Mouse (Mus musculus) right cerebral cortex, adult 2 months (tissue): Measurements from ENCODE around the gene Gtf2ird1.
A peak's percentile ranks its signal among the peaks of the same experiment; 100 is the strongest.
"Not testable (repeated sequence)": the region's sequence is repeated elsewhere in the genome, so short reads cannot be mapped to it uniquely, and the experiment has no call there.

ENCODE experiments used
- DNase-seq, 2 experiments: peaks; one replicate each; pipeline ENCODE4 v3.0.0; 2021 to 2022; ENCODE audit warnings: low spot score in 2 of 2

Gene Gtf2ird1

GRCm38 (mm10) chr5:134345449-134345848 is 111.1 kb downstream of the Gtf2ird1 start:
- peak in 1 of 2 experiments; percentile 15 for DNase-seq

GRCm38 (mm10) chr5:134344076-134344475 is 112.4 kb downstream of the Gtf2ird1 start:
- DNase-seq: no peak

GRCm38 (mm10) chr5:134343530-134343929 is 113.0 kb downstream of the Gtf2ird1 start:
- DNase-seq: not testable (repeated sequence)

- DNase-seq: no peak
Measured at GRCm38 (mm10) chr5:134342503-134343205, 113.9 kb downstream of the Gtf2ird1 start.

GRCm38 (mm10) chr5:134341721-134342120 is 114.8 kb downstream of the Gtf2ird1 start:
- no peak for DNase-seq

- no peak for DNase-seq
Measured at GRCm38 (mm10) chr5:134341321-134341720, 115.2 kb downstream of the Gtf2ird1 start.

- DNase-seq: no peak
Measured at GRCm38 (mm10) chr5:134340101-134340522, 116.4 kb downstream of the Gtf2ird1 start.

GRCm38 (mm10) chr5:134337012-134337411 is 119.5 kb downstream of the Gtf2ird1 start:
- not testable (repeated sequence) for DNase-seq

- DNase-seq: no peak
Measured at GRCm38 (mm10) chr5:134332743-134333142, 123.8 kb downstream of the Gtf2ird1 start.

GRCm38 (mm10) chr5:134330082-134330481 is 126.4 kb downstream of the Gtf2ird1 start:
- no peak for DNase-seq

GRCm38 (mm10) chr5:134329311-134329710 is 127.2 kb downstream of the Gtf2ird1 start:
- DNase-seq: no peak

GRCm38 (mm10) chr5:134328482-134329001 is 128.0 kb downstream of the Gtf2ird1 start:
- no peak for DNase-seq

- DNase-seq: no peak
Measured at GRCm38 (mm10) chr5:134325856-134326566, 130.5 kb downstream of the Gtf2ird1 start.

GRCm38 (mm10) chr5:134323869-134324268 is 132.6 kb downstream of the Gtf2ird1 start:
- no peak for DNase-seq

- DNase-seq: no peak
Measured at GRCm38 (mm10) chr5:134323311-134323710, 133.2 kb downstream of the Gtf2ird1 start.

GRCm38 (mm10) chr5:134322355-134322754 is 134.2 kb downstream of the Gtf2ird1 start:
- no peak for DNase-seq

GRCm38 (mm10) chr5:134321699-134322098 is 134.8 kb downstream of the Gtf2ird1 start:
- DNase-seq: no peak

- no peak for DNase-seq
Measured at GRCm38 (mm10) chr5:134318903-134319302, 137.6 kb downstream of the Gtf2ird1 start.

- DNase-seq: no peak
Measured at GRCm38 (mm10) chr5:134316721-134317120, 139.8 kb downstream of the Gtf2ird1 start.

GRCm38 (mm10) chr5:134315623-134316350 is 140.7 kb downstream of the Gtf2ird1 start:
- peak; percentile 52 for DNase-seq

GRCm38 (mm10) chr5:134314688-134315622 is 141.6 kb downstream of the Gtf2ird1 start, which contains the start of gene Gtf2i:
Gtf2i (minus strand) TSS chr5:134314760.
- DNase-seq: peak; percentile 94 to 96
